Mouse (Mus musculus): ENCODE data around the gene Akt1.

- peak; percentile 85 for TF ChIP-seq POLR2A (IDR thresholded peaks at IDR 0.05; ENCODE audit: low read depth, low read length)
- no peak for TF ChIP-seq CTCF (conservative IDR thresholded peaks at IDR 0.05 in 1 of 2, IDR thresholded peaks at IDR 0.05 in 1 of 2; ENCODE audit: low read depth in 2 of 2, low read length in 2 of 2)
- no peak for TF ChIP-seq JUND (conservative IDR thresholded peaks at IDR 0.05; ENCODE audit: low read depth, low read length)
- no peak for TF ChIP-seq ZC3H11A (IDR thresholded peaks at IDR 0.05; ENCODE audit: low read depth, low read length)
- TF ChIP-seq CHD1 (IDR thresholded peaks at IDR 0.05; ENCODE audit: low read depth, low read length) = no peak
Measured at GRCm38 (mm10) chr12:112644855-112645506, 29.7 kb downstream of the Akt1 start.

Data from CH12.LX (cell line).